Mouse (Mus musculus): ENCODE results near the gene Acot12.

Gene Acot12

GRCm38 (mm10) chr13:91826066-91826465, 84.8 kb downstream of the Acot12 start:
- DNase-seq (ENCODE audit: low spot score in 2 of 2), result no peak

GRCm38 (mm10) chr13:91827876-91828275, 86.6 kb downstream of the Acot12 start:
- no peak for DNase-seq (ENCODE audit: low spot score in 2 of 2)
